Mouse (Mus musculus) erythroblast, embryonic 14.5 days (primary cell): ENCODE results near the gene Mvd. TPM values are rescaled to one million over a fixed set of nuclear protein-coding genes. Genes with fewer than 3 reads are reported as not detected.

Source experiments
- H3K27me3 ChIP-seq: 2 replicates; pipeline ENCODE4 v1.6.1; 2012; ENCODE audit warnings: inconsistent platforms; ENCODE audit not compliant: control insufficient read depth
- H3K36me3 ChIP-seq: 2 replicates; pipeline ENCODE4 v1.6.1; 2012; ENCODE audit warnings: mild to moderate bottlenecking, inconsistent platforms; ENCODE audit not compliant: control insufficient read depth
- H3K4me1 ChIP-seq: 2 replicates; pipeline ENCODE4 v1.6.1; 2012; ENCODE audit warnings: inconsistent platforms; ENCODE audit not compliant: control insufficient read depth
- H3K4me3 ChIP-seq: replicated peaks from 2 replicates; pipeline ENCODE3; 2012; ENCODE audit warnings: moderate library complexity, mild to moderate bottlenecking, inconsistent platforms
- H3K9me3 ChIP-seq: 2 replicates; pipeline ENCODE4 v1.6.1; 2012; ENCODE audit warnings: low read length, inconsistent platforms, mixed read lengths; ENCODE audit not compliant: control insufficient read depth
- GATA1 ChIP-seq: IDR thresholded peaks from 2 replicates; pipeline ENCODE4 v1.6.1; 2012; ENCODE audit warnings: low read length, inconsistent platforms, mixed read lengths
- TAL1 ChIP-seq: IDR thresholded peaks from 3 replicates; pipeline ENCODE4 v1.6.1; 2012; ENCODE audit warnings: low read length, inconsistent platforms, mixed read lengths
- polyA plus RNA-seq: library from polyadenylated mRNA; stranded (reverse); fragments of >175 nt; gene quantifications from 2 replicates; pipeline ENCODE4 v1.2.3, GENCODE M21; 2012

Mvd gene
- polyA plus RNA-seq, 1 experiment: 0.19 TPM

DNA sequence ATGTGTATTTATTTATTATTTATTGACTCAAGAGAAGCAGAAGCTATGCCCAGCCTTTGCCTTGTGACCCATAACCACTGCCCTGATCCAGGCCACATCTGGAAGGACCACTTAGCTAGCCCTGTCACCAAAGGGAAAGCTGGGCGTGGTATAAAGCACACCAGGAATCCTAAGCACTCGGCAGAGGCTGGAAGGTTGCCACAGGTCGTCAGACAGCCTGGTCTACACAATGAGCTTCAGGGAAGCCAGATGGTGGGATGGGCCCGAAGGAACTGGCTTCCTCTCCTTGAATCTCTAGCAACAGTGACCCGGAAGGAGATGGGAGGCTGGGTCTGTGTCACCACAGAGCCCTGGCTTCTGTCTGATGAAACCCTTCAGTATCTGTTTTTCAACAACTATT, 19.6 kb downstream of the Mvd start:
- Histone ChIP-seq H3K36me3 (peaks cover 8% of the 10 kb centered on the region), H3K4me3 (no peak overlapping the region), H3K4me1 (peaks cover 8% of the 10 kb centered on the region), H3K27me3 (no peaks in the 10 kb centered on the region), H3K9me3 (no peaks in the 10 kb centered on the region)
- no peak for TF ChIP-seq GATA1
- TF ChIP-seq TAL1: no peak

DNA sequence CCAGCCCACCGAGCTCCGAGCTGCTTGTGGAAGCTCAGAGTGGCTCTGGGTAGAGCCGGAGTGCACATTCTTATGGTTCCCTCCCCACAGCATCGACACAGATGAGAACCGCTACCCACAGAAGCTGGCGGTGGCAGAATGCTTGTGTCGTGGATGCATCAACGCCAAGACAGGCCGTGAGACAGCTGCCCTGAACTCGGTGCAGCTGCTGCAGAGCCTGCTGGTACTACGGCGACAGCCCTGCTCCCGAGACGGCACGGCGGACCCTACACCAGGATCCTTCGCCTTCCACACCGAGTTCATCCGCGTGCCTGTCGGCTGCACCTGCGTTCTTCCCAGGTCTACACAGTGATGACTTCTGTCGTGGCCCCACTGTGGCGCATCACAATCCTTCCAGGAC, 20.0 kb downstream of the Mvd start:
- Histone ChIP-seq H3K36me3 (peaks cover 12% of the 10 kb centered on the region), H3K9me3 (no peaks in the 10 kb centered on the region), H3K4me3 (no peak overlapping the region), H3K27me3 (no peaks in the 10 kb centered on the region), H3K4me1 (peaks cover 8% of the 10 kb centered on the region)
- TF ChIP-seq TAL1 (no peak), GATA1 (no peak)

DNA sequence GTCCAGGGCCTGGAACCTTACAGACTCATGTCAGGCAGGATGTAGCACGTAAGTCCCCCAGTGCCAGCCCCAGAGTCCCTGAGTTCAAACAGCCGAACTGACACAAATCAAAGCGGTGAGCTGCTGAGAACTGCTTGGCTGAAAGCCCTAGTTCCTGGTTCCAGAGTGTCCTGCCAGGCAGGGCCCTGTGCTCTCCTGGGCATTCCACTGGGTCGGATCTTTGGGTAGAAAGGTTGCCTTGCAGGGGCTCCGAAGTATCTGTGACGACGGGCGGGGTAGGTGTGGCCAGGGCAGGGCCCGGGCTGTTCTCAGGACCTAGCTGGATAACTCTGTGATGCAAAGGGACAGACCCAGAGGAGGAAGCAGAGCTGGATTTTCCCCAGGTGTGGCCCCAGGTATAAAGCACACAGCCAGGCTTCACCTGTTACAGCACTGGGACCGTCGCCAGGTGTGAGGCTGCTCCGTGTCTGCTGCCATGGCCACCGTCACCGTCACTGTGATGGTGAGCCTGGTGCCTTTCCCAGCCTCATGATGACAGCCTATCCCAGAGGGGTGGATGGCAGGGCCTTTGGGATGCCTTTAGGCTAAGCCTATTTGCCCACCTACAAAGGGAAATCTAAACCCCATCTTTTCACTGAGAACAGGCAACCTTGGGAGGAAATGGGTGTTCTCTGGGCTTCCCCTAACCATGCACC, 21.7 kb downstream of the Mvd start, which contains the start of gene Il17c:
Gene Il17c (plus strand): TSS at position 645 of the 695 bp plus-strand sequence.
- TF ChIP-seq TAL1 (no peak), GATA1 (no peak)

DNA sequence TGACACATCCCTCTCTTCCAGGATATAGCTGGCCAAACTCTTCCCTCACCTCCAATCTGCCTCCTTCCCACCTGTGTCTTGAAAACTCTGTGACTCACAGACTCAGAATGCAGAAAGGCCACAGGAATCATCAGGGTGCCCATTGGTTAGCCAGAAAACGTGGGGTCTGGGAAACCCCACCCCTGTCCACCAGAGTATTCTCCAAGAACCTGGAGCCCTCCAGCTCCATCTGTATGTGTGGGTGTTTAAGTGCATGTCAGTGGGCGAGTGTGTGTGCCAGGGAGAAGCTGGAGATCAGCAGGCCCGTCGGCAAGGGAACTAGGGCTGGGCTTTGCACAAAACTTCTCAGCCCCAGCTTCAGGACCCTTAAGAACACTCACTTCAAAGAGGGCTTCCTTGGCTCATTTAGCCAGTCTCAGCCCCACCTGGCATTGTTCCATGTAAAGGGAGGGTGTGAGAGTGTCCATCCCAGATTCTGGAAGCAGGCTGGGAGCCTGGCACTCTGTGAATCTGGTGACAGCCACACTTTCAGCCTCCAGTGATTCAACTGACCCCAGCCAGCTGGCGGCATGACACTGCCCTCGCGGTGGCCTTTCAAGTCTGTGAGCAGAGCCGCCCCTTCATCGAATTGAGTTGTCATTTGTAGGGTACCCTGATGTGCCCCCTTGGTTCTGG, 23.2 kb downstream of the Mvd start:
- Histone ChIP-seq H3K9me3 (no peaks in the 10 kb centered on the region), H3K4me3 (no peak overlapping the region), H3K27me3 (no peaks in the 10 kb centered on the region), H3K4me1 (peaks cover 8% of the 10 kb centered on the region), H3K36me3 (peaks cover 41% of the 10 kb centered on the region)
- TF ChIP-seq TAL1 (no peak), GATA1 (no peak)

More for the DNA sequence above, 21.7 kb downstream of the Mvd start, which contains the start of gene Il17c:
- H3K27me3 ChIP-seq: no peaks in the 10 kb centered on the region
- H3K4me3 ChIP-seq: no peak within 1 kb of the TSS
- peaks cover 8% of the 10 kb centered on the region for H3K4me1 ChIP-seq
- no peaks in the 10 kb centered on the region for H3K9me3 ChIP-seq
- H3K36me3 ChIP-seq: peaks cover 26% of the 10 kb centered on the region

DNA sequence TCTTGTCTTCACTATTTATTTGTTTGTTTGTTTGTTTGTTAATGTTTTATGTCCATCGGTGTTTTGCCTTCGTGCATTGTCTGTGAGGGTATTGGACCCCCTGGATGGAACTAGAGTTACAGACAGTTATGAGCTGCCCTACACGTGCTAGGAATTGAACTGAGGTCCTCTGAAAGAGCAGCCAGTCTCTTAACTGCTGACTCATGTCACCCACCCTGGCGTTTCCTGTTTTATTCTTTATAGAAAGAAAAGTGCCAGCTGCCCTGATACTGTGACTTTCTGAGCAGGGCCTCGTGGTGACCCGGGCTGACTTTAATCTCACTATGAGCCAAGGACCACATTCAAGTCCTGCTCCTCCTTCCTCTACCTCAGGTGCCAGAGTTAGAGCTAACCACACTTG, 27.7 kb downstream of the Mvd start:
- Histone ChIP-seq H3K27me3 (no peaks in the 10 kb centered on the region), H3K4me1 (no peaks in the 10 kb centered on the region), H3K9me3 (no peaks in the 10 kb centered on the region), H3K4me3 (no peak overlapping the region), H3K36me3 (peaks cover 86% of the 10 kb centered on the region)
- TF ChIP-seq GATA1: no peak
- TF ChIP-seq TAL1: no peak

DNA sequence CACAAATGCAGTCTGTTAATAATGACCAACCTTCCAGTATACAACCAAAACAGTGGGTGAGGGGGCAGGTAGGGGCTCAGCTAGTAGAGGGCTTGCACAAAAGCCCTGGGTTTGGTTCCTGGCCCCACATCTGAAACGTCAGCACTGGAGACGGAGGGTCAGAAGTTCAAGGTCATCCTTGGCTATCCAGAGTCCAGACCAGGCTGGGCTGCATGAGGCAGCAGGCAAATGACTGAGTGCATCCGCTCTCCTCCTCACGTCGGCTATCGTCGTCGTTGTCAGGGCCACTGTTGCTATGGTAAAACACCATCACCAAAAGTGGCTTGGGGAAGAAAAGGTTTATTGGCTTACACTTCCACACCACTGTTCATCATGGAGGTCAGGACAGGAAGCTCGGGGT, 28.9 kb downstream of the Mvd start:
- Histone ChIP-seq H3K27me3 (no peaks in the 10 kb centered on the region), H3K4me3 (no peak overlapping the region), H3K36me3 (peaks cover 98% of the 10 kb centered on the region), H3K9me3 (no peaks in the 10 kb centered on the region), H3K4me1 (no peaks in the 10 kb centered on the region)
- TF ChIP-seq TAL1: no peak

DNA sequence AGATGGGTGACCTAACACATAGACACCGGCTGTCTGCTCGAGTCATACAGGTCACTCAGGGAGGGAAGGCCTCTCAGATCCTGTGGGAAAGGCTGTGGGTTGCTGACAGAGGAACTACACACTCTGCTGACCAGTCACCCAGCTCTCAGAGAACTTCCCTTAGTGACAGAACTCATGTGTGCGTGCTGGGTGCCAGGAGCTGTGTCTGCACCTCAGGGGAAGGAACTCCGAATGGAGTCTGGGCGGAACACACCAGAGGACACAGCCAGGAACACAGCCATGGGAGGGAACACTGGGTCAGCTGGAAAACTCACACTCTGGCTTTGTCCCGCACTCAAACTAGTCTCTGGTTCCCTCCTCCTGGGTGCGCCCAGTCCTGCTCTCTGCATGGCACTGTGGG, 35.5 kb downstream of the Mvd start:
- no peak overlapping the region for H3K4me3 ChIP-seq
- H3K4me1 ChIP-seq: peaks cover 13% of the 10 kb centered on the region
- peaks cover 100% of the 10 kb centered on the region for H3K36me3 ChIP-seq

DNA sequence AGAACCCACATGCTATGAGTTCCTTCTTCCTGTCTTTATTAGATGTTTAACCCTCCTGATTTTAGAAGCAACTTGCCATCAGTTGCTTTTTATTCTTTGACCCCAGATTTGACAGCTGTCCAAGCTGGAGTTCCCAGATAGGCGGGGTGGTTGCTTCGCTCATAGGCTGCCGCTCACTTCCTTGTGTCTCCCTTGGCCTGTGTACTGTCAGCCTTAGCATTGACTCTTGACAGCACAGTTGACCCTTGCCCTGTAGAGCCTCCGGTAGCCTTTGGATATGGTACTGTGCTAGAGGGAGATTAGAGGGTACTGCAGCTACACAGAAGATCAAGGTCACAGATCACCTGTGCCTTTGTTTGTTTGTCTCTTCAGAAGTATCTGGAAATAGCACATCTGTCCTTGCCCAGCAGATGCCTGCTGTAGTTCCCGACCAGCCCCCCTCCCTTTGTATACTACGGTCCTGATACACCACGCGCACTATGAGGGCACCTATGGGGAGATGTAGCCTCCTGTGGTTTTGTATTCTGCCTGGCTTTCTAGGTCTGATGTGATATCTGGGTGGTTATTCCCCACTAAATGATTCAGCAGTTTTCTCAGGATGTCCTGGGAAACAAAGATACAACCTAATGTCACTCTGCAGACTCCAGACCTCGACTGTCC, 37.9 kb downstream of the Mvd start:
- no peaks in the 10 kb centered on the region for H3K27me3 ChIP-seq
- H3K4me3 ChIP-seq: no peak overlapping the region
- H3K4me1 ChIP-seq: peaks cover 13% of the 10 kb centered on the region
- TF ChIP-seq GATA1 (no peak), TAL1 (no peak)
- peaks cover 100% of the 10 kb centered on the region for H3K36me3 ChIP-seq
- no peaks in the 10 kb centered on the region for H3K9me3 ChIP-seq

More for the DNA sequence above, 35.5 kb downstream of the Mvd start:
- H3K27me3 ChIP-seq: no peaks in the 10 kb centered on the region
- TF ChIP-seq GATA1 (no peak), TAL1 (no peak)
- no peaks in the 10 kb centered on the region for H3K9me3 ChIP-seq

DNA sequence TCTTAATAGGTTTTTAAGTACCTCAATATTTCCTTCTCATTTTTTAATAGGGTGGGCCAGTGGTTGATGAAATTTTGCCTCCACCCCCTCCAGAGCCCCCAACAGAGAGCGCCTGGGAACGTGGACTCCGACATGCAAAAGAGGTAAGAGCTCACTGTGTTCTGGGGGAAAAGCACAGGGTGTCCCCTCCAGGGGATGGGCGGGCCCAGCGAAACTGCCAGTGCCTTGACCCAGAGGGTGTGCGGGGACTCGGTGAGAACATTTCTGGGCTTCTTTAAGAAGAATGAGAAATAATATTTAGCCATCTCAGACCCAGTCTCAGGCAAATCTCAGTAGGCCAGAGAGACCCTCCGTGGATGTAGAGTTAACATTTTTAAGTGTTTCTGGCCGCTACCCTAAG, 45.0 kb downstream of the Mvd start:
- no peaks in the 10 kb centered on the region for H3K27me3 ChIP-seq
- no peak for TF ChIP-seq TAL1
- no peak for TF ChIP-seq GATA1
- H3K9me3 ChIP-seq: no peaks in the 10 kb centered on the region
- H3K4me1 ChIP-seq: no peaks in the 10 kb centered on the region
- H3K4me3 ChIP-seq: no peak overlapping the region
- peaks cover 95% of the 10 kb centered on the region for H3K36me3 ChIP-seq
